Mouse (Mus musculus): ENCODE results near the gene Fam50b. TPM values are rescaled to one million over a fixed set of nuclear protein-coding genes. Genes with fewer than 3 reads are reported as not detected.

Gene Fam50b
- total RNA-seq, 2 experiments from 2014 or later: not detected

GRCm38 (mm10) chr13:34738699-34738973 is 4.0 kb downstream of the Fam50b start:
- DNase-seq (ENCODE audit: low spot score): no peak

DNA sequence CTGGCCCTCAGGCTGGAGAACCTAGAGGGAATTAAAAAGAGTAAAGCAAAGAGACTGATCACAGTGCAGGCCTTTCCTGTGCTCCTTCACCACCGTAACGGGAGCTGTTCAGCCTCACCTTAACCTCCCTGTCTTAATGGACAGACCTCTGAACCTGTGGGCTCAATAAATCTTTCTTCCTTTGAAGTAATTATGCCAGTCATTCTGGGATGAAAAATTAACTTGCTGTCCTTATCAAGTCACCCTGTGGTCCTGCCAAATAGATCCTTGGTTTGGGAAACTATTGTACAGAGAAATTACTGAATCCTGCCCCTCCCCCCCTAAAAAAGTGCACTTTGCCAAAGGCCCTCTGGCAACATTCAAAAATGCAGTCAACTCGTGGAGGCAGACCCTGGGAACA is 4.4 kb downstream of the Fam50b start:
- no peak for DNase-seq (ENCODE audit: low spot score)

GRCm38 (mm10) chr13:34741254-34741653 is 6.6 kb downstream of the Fam50b start:
- no peak for DNase-seq (ENCODE audit: low spot score)

- DNase-seq (ENCODE audit: low spot score): no peak
Measured at GRCm38 (mm10) chr13:34741813-34742568, 7.3 kb downstream of the Fam50b start.

DNA sequence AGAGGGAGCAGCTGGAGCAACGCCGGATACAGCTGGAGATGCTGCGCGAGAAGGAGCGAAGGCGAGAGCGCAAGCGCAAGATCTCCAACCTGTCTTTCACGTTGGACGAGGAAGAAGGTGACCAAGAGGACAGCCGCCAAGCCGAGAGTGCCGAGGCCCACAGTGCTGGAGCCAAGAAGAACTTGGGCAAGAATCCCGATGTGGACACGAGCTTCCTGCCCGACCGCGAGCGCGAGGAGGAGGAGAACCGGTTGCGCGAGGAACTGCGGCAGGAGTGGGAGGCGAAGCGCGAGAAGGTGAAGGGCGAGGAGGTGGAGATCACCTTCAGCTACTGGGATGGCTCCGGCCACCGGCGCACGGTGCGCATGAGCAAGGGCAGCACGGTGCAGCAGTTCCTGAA is 12.2 kb downstream of the Fam50b start:
- DNase-seq (ENCODE audit: low spot score): no peak

DNA sequence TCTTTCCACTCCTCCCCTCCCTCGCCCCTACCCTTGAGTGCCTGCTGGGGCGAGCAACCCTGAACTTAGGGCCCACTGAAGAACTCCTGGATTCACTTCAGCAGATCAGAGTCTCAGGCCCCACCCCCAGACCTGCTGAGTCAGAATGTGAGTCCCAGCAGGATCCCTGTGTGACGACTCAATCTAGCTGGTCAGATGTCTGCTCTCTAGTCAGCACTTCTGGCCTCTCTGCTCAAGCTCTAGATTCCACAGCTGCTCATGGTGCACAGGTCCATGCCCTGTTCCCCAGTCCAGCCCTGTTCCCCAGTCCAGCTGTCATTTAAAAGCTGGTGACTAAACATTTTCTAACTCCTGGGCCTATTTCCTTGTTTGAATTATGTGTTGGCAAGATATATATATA is 13.9 kb downstream of the Fam50b start:
- no peak for DNase-seq (ENCODE audit: low spot score)

DNA sequence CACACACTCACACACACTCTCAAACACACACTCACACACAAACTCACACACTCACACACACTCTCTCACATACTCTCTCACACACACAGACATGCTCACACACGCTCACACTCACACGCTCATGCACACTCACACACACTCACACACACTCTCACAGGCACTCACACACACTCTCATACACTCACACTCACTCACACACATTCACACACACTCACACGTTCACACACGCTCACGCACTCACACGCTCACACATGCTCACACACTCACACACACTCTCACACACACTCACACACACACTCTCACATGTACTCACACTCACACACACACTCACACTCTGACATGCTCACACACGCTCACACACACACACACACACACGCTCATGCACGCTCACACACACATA is 24.6 kb downstream of the Fam50b start:
- no peak for DNase-seq (ENCODE audit: low spot score)

DNA sequence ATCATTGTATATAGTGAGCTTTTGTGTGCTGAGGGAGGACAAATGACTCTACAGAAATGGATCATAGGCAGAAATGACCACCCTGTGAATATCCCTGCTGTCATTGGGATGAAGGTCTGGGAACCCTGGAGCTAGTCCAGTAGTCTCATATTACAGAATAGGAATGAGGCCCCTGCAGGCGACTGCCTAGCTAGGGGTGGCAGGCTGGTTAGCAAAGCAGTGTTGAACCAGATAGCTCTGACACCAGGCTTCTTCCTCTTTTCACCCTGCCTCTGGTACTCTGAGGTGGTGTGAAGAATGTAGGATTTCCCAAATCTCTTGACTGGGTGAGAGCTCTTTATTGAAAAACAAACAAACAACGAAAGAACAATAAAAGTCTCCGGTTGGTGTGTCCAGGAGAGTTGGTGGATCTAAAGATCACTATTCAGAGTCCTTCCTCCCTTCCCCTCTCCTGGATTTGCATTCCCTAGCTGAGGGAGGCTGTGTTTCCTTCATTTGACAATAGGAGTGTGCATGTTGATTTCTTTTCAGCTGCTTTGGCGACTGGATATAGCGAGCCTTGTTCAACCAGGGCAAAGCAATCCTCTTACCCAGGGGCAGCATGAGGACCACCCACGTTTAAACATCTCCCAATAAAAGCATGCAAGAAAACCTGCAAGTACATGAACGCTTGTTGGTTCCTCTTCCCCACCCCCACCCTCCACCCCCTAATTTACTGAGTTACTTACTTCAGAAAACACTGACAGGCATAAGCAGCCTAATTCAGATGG is 26.1 kb downstream of the Fam50b start:
- no peak for DNase-seq (ENCODE audit: low spot score)

DNA sequence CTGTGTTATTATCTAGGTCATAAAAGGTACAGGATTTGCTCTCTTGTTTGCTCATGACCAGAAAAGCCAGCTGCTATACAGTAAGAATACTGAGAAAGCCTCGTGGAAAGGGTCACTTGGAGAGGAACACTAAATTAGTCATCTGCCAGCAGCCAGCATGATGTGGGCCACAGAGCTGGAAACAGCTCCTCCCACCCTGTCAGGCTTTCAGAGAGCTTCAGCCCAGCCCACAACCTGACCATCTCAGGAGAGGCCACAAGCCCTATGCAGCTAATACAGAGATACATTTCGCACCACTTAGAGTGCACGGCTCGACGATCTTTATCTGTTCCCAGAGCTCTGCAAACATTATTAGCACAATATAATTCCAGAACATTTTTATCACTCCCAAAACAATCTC is 27.5 kb downstream of the Fam50b start:
- DNase-seq (ENCODE audit: low spot score): no peak

GRCm38 (mm10) chr13:34762865-34763264 is 28.2 kb downstream of the Fam50b start:
- DNase-seq (ENCODE audit: low spot score): no peak

DNA sequence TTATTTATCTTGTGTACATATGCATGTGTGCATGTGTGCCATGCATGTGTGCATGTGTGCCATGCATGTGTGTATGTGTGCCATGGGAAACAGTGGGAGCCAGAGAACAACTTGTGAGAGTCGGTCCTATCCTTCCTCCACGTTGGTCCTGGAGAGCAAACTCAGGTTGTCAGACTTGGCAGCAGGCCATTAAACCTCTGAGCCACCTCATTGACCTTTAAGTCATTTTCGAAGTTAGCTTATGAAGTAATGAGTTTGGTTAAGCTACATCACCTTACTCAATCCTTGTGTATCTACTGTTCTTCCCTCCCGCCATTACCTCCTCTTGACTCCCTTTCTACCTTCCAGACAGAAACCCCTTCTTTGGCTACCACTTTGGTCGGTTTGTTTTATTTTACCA is 30.6 kb downstream of the Fam50b start:
- no peak for DNase-seq (ENCODE audit: low spot score)

- DNase-seq (ENCODE audit: low spot score): no peak
Measured at GRCm38 (mm10) chr13:34766572-34766971, 31.9 kb downstream of the Fam50b start.

GRCm38 (mm10) chr13:34767527-34768292 is 33.1 kb downstream of the Fam50b start:
- DNase-seq (ENCODE audit: low spot score): no peak

DNA sequence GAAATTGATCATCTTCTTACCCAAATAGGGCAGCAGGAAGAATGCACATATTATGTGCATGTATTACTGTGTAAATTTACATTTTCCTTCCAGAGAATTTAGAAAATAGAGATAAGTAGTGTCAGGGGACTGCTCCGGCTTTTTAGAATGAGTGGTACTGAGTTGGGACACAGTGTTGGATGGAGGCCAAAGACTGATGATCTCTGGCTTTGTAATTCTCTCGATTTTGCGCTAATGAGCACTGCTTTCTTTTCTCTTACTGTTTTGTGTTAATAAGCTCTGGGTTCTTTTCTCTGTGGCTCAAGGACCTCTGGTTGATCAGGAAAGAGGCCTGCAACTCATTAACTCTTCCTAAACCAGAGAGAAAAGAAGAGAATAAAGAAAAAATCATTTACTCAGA is 42.1 kb downstream of the Fam50b start:
- no peak for DNase-seq (ENCODE audit: low spot score)

GRCm38 (mm10) chr13:34780856-34781610 is 46.4 kb downstream of the Fam50b start:
- DNase-seq (ENCODE audit: low spot score): no peak

GRCm38 (mm10) chr13:34781611-34782009 is 47.0 kb downstream of the Fam50b start:
- DNase-seq (ENCODE audit: low spot score): no peak

- DNase-seq (ENCODE audit: low spot score): no peak
Measured at GRCm38 (mm10) chr13:34784818-34785217, 50.2 kb downstream of the Fam50b start.

DNA sequence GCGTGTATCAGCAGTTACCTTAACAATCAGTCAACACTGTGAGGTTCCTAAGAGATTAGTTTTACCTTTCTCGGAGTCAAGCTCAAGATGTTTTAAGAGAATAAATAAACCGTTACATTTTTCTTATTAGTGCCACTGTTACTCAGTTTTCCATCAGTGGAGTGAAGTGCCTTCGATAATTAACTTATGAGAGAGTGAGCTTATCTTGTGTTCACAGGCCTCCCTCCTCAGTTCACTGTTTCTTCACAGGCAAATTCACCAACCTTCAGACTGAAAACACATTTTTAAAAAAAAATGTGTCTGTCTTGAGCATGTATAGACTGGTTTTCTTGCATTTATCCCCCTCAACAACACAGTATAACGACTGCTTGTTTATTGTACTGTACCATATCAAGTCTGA is 52.0 kb downstream of the Fam50b start:
- DNase-seq (ENCODE audit: low spot score): no peak

GRCm38 (mm10) chr13:34787546-34787945 is 52.9 kb downstream of the Fam50b start:
- DNase-seq (ENCODE audit: low spot score): no peak

GRCm38 (mm10) chr13:34789176-34789818 is 54.6 kb downstream of the Fam50b start:
- peak; percentile 60 for DNase-seq (ENCODE audit: low spot score)

- DNase-seq (ENCODE audit: low spot score): no peak
Measured at GRCm38 (mm10) chr13:34793066-34793465, 58.4 kb downstream of the Fam50b start.
